Mouse (Mus musculus): ENCODE results near the gene Cdk19.
"Not testable (repeated sequence)": the region's sequence is repeated elsewhere in the genome, so short reads cannot be mapped to it uniquely, and the experiment has no call there.

Gene Cdk19

DNA sequence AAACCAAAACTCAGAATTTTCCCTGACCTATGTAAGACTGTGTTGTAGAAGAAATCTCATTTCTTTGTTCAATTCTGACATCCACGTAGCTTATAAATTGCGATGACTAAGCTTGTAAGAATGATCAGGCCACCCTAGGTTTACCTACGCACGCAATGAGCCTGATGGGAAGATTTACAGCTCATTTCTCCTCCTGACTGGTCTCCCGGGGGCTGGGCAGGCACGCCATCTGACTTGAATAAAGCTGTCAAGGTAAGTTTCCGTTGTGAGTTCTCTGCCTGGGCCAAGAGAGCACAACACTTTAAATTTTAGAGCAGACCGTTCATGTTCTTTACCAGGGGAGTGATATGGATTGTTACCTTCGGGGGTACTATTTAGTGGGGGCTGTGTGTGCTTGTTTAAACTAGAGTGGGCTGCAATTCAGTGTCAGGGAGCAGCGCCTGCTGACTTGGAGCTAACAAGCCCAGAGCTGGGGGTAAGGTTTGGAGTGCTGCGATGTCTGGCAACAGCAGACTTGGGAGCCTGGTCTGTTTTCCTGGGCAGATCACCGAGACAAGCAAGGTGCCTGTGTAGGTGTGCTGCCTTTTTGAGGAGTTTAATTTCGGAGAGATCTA, at the start of gene Cdk19:
Gene Cdk19 (plus strand): TSS at position 214 of the 614 bp plus-strand sequence.
- no peak for DNase-seq (ENCODE audit: low read depth in 1 of 2, low spot score in 2 of 2)

DNA sequence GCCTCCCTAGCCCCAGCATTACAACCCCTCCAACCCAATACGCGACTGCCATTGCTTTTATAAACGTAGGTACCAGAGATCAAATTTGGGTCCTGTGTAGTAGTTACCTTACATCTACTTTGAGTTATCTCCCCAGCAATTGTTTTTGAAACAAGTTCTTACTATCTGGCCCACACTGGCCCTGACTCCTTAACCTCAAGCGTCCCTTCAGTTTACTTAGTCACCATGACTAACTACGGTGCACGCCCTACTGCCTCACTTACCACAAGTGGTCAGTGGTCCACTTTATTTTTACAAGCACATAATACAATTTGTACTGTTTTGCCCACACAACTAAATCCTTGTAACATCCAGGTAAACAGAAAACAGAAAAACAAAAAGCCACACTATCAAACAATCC, 46.7 kb upstream of the Cdk19 start:
- DNase-seq (ENCODE audit: low read depth in 1 of 2, low spot score in 2 of 2) = no peak

- peak; percentile 14 to 39 for DNase-seq (ENCODE audit: low read depth in 1 of 2, low spot score in 2 of 2)
These were observed 38.7 kb upstream of the Cdk19 start for GRCm38 (mm10) chr10:40300648-40301171.

DNA sequence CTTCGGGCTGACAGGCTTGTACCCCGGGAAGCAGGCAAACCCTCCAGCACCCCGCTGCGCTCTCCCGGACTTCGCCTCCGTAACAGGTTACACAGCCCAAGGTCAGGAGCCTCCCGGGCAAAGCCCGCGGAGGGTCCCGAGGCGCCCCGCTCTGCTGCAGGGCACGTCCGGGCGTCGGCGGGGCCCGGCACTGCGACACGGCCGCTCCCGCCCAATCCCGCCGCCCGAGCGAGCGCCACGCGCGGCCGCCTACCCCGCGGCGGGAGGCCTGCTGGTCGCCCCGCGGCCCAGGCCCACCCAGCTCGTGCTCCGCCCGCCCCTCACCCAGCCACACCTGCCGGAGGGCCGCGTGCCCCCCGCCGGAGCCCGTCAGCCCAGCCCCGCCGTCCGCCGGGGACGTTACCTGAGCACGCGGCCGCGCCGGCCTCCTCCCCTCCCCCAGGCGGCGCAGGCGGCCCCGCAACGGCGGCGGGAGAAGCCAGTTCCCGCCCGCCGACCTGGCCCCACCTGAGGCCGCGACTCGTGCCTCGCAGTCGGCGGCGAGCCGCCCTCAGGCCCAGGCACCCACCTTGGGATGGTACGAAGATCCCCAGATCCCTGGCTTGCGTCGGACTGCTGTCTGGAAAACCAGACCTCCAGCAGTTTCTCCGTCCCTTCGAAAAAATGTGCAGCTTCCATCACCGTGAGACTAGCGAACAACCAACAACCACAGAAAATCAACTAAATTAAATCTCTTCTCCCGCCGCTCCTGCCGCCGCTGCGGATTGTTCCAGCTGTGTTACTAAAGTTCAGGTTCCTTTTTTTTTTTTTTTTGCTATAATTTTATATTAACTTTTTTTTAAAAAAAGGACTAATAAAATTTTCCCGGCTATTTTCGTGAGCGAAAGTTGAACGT, 37.9 kb upstream of the Cdk19 start:
- DNase-seq (ENCODE audit: low read depth in 1 of 2, low spot score in 2 of 2) = not testable (repeated sequence)

GRCm38 (mm10) chr10:40302140-40302985, 37.0 kb upstream of the Cdk19 start, which contains the start of gene Amd1:
Amd1 (minus strand) TSS chr10:40302186.
- peak; percentile 96 to 99 for DNase-seq (ENCODE audit: low read depth in 1 of 2, low spot score in 2 of 2)

DNA sequence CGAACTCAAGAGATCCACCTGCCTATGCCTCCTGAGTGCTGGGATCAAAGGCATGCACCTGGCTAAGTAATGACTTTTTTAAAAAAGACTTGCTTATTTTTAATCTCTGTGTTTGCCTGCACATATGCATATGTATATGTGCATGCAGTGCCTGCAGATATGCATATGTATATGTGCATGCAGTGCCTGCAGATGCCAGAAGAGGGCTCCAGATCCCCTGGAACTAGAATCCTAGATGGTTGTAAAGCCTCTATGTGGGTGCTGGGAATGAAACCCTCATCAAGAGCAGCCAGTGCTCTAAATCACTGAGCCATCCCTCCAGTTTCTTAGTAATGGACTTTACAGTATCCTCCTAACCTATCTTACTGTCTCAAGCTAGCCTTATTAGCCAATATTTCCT, 33.4 kb upstream of the Cdk19 start:
- no peak for DNase-seq (ENCODE audit: low read depth in 1 of 2, low spot score in 2 of 2)

GRCm38 (mm10) chr10:40307826-40308583, 31.4 kb upstream of the Cdk19 start:
- no peak for DNase-seq (ENCODE audit: low read depth in 1 of 2, low spot score in 2 of 2)

DNA sequence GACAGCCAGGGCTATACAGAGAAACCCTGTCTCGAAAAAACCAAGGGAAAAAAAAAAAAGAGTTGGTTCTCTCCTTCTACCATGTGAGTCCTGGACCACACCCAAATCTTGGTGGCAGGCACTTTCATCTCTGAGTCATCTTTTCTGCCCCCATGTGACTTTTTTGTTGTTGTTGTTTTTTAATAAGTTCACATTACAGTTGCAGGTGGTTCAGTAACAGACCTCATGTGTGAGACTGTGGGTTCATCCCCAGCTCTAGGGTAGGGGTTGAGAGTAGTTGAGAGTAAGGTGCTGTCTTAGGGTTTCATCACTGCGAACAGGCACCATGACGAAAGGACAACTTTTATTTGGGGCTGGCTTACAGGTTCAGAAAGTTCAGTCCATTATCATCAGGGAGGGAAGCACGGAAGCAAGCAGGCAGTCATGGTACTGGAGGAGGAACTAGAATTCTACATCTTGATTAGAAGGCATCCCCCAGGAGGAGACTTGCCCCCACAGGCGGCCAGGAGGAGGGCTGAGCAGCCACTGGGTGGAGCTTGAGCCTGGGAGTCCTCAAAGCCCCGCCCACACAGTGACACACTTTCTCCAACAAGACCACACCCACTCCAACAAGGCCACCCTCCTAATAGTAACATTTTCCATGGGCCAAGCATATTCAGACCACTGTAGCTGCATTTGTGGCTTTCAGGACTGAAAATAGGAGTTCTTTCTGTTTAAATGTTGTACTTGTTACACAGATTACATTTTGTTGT, 29.3 kb upstream of the Cdk19 start:
- peak; percentile 33 to 37 for DNase-seq (ENCODE audit: low read depth in 1 of 2, low spot score in 2 of 2)

- no peak for DNase-seq (ENCODE audit: low read depth in 1 of 2, low spot score in 2 of 2)
These were observed 26.6 kb upstream of the Cdk19 start for GRCm38 (mm10) chr10:40312781-40313180.

DNA sequence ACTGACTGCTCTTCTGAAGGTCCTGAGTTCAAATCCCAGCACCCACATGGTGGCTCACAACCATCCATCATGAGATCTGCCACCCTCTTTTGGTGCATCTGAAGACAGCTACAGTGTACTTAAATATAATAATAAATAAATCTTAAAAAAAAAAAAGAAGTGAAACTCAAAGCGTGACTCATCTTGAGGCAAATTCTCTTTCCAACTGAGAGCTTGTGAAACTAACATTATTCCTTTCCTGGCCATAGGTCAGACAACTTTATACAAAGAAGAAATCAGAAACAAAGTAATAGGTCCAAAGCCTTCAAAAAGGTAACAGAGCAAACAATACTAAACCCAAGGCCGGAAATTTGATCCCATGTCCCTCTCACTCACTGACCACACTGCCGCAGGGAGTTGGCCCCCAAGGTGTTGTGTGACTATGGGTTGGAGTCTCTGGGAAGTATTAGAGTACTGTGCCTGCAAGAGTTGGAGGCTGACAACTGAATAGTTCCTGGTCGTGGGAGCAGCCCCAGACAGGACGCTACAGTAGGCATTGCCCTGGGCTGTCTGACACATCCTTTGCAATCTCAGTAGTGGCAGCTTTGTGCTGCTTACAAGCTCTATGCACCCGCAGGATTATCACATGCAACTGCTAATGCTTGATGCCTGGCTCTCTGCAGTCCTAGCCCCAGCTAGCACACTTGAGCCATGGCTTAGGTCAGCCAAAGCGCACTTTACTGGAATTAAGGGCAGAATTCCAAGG, 22.4 kb upstream of the Cdk19 start:
- peak in 1 of 2 experiments; percentile 12 for DNase-seq (ENCODE audit: low read depth in 1 of 2, low spot score in 2 of 2)

DNA sequence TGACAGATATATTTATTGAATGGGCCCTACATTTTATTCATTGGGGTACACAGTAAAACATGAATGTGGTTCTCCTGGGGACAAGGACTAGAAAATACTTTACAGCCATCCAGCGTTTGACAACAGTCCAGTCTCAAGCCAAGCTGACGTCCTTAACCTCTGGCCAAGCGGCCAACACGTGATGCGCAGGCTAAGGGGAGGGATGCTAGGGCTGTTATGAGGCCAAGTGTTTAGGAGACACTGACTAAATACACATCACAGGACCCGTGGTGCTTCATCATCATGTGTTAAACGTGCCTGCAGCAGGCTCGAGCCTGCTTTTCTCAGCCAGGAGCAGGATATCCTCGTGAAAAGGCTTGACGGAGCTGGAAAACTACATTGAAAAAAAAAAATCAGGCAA, 19.1 kb upstream of the Cdk19 start:
- DNase-seq (ENCODE audit: low read depth in 1 of 2, low spot score in 2 of 2) = no peak

GRCm38 (mm10) chr10:40328004-40328551, 11.3 kb upstream of the Cdk19 start:
- no peak for DNase-seq (ENCODE audit: low read depth in 1 of 2, low spot score in 2 of 2)

GRCm38 (mm10) chr10:40330262-40330661, 9.1 kb upstream of the Cdk19 start:
- DNase-seq (ENCODE audit: low read depth in 1 of 2, low spot score in 2 of 2) = no peak

- DNase-seq (ENCODE audit: low read depth in 1 of 2, low spot score in 2 of 2) = no peak
These were observed 6.5 kb upstream of the Cdk19 start for GRCm38 (mm10) chr10:40332864-40333263.

GRCm38 (mm10) chr10:40342036-40342435, 2.7 kb downstream of the Cdk19 start:
- DNase-seq (ENCODE audit: low read depth in 1 of 2, low spot score in 2 of 2) = no peak

- DNase-seq (ENCODE audit: low read depth in 1 of 2, low spot score in 2 of 2) = no peak
These were observed 7.5 kb downstream of the Cdk19 start for GRCm38 (mm10) chr10:40346776-40347403.

GRCm38 (mm10) chr10:40347461-40347954, 8.1 kb downstream of the Cdk19 start:
- DNase-seq (ENCODE audit: low read depth in 1 of 2, low spot score in 2 of 2) = no peak

All from monocyte, adult 2 months (primary cell).